Mouse (Mus musculus) kidney, adult 2 months (tissue): ENCODE measurements at regions not wholly inside any gene's neighbourhood (a gene's known extent, or its start where the extent isn't known, plus 50 kb on each side); places are given as distances from the start of the nearest gene placed in this dataset.

Experiments
- CTCF ChIP-seq: fragments of 200-500 bp; conservative IDR thresholded peaks from 2 replicates; pipeline ENCODE4 v1.5.1; 2011; ENCODE audit warnings: low read depth, mild to moderate bottlenecking, control low read depth, low read length, moderate library complexity, mixed read lengths; ENCODE audit not compliant: insufficient read depth, insufficient read length
- POLR2A ChIP-seq: fragments of 200-500 bp; IDR thresholded peaks from one replicate; pipeline ENCODE4 v1.6.1; 2011; ENCODE audit warnings: low read depth, low read length, control low read depth

DNA sequence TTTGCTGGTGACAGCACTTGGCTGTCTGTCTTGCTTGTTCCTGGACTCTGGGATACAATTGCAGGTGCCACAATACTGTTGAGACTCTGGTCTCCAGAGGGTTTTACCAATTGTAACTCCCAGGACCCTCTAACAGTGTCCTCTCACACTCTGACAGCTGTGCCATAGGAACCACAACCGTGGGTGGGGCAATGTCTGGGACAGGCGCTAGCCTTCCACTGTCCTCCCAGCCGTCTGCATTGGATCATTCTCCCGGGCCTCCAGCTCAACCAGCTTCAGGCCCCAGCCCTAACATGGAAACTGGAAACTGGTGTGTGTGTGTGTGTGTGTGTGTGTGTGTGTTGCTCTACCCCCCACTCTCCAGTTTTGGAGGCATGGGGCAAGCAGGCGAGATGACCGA, 173.9 kb downstream of the Glrx3 start:
- TF ChIP-seq POLR2A = no peak
- no peak for TF ChIP-seq CTCF
